Mouse (Mus musculus) gastrocnemius, adult 2 months (tissue): ENCODE measurements around the gene Gpr141. TPM values are rescaled to one million over a fixed set of nuclear protein-coding genes. Genes with fewer than 3 reads are reported as not detected.
"Not testable (repeated sequence)": the region's sequence is repeated elsewhere in the genome, so short reads cannot be mapped to it uniquely, and the experiment has no call there.

Experiments used
- DNase-seq: peaks from one replicate; pipeline ENCODE4 v3.0.0; 2022
- H3K27ac ChIP-seq: fragments of 200-600 bp; 2 replicates; pipeline ENCODE4 v1.8.1; 2022; ENCODE audit warnings: mild to moderate bottlenecking
- H3K4me3 ChIP-seq: fragments of 200-600 bp; 2 replicates; pipeline ENCODE4 v1.8.1; 2022; ENCODE audit warnings: mild to moderate bottlenecking, moderate library complexity
- CTCF ChIP-seq: fragments of 200-600 bp; IDR thresholded peaks from 2 replicates; pipeline ENCODE4 v1.8.1; 2022; ENCODE audit warnings: antibody characterized with exemption, mild to moderate bottlenecking, moderate library complexity
- intact Hi-C: fragments of 180-260 bp; cut with DNase I; formaldehyde crosslinking; loops from one replicate; pipeline ENCODE4 v1.15.1; 2025
- total RNA-seq, 2 experiments: library from RNA; stranded (reverse); gene quantifications; 2 replicates each; pipeline ENCODE4 v1.2.3; 2021

The Gpr141 gene
- total RNA-seq, 2 experiments from 2014 or later = not detected

- Histone ChIP-seq H3K4me3 (no peak overlapping the region), H3K27ac (no peak overlapping the region)
- TF ChIP-seq CTCF = no peak
- intact Hi-C loops = no loop called here
- DNase-seq = no peak
Observed at GRCm38 (mm10) chr13:19794486-19794885, 29.6 kb downstream of the Gpr141 start.

- DNase-seq = no peak
- H3K4me3 ChIP-seq = no peak overlapping the region
- no peak for TF ChIP-seq CTCF
- intact Hi-C loops = no loop called here
- no peak overlapping the region for H3K27ac ChIP-seq
Observed at GRCm38 (mm10) chr13:19793761-19794160, 30.3 kb downstream of the Gpr141 start.

GRCm38 (mm10) chr13:19787946-19788345 is 36.1 kb downstream of the Gpr141 start:
- H3K27ac ChIP-seq, intact Hi-C loops, DNase-seq, H3K4me3 ChIP-seq: not testable (repeated sequence)

GRCm38 (mm10) chr13:19770163-19770562 is 53.9 kb downstream of the Gpr141 start:
- no peak overlapping the region for H3K27ac ChIP-seq
- no peak for DNase-seq
- TF ChIP-seq CTCF = no peak
- no peak overlapping the region for H3K4me3 ChIP-seq
- intact Hi-C loops = no loop called here

GRCm38 (mm10) chr13:19767202-19767601 is 56.9 kb downstream of the Gpr141 start:
- no peak for TF ChIP-seq CTCF
- no peak for DNase-seq
- Histone ChIP-seq H3K27ac (no peak overlapping the region), H3K4me3 (no peak overlapping the region)
- intact Hi-C loops = no loop called here

- H3K4me3 ChIP-seq = no peak overlapping the region
- no peak for DNase-seq
- intact Hi-C loops = no loop called here
- TF ChIP-seq CTCF = no peak
- H3K27ac ChIP-seq = no peak overlapping the region
Observed at GRCm38 (mm10) chr13:19764276-19764675, 59.8 kb downstream of the Gpr141 start.

GRCm38 (mm10) chr13:19763211-19763610 is 60.8 kb downstream of the Gpr141 start:
- DNase-seq = no peak
- intact Hi-C loops = no loop called here
- Histone ChIP-seq H3K4me3 (no peak overlapping the region), H3K27ac (no peak overlapping the region)
- no peak for TF ChIP-seq CTCF

GRCm38 (mm10) chr13:19745741-19746140 is 78.3 kb downstream of the Gpr141 start:
- intact Hi-C loops = no loop called here
- TF ChIP-seq CTCF = no peak
- Histone ChIP-seq H3K27ac (no peak overlapping the region), H3K4me3 (no peak overlapping the region)
- no peak for DNase-seq

GRCm38 (mm10) chr13:19744536-19744935 is 79.5 kb downstream of the Gpr141 start:
- no peak for TF ChIP-seq CTCF
- Histone ChIP-seq H3K4me3 (no peak overlapping the region), H3K27ac (no peak overlapping the region)
- intact Hi-C loops = no loop called here
- no peak for DNase-seq

- Histone ChIP-seq H3K4me3 (no peak overlapping the region), H3K27ac (no peak overlapping the region)
- TF ChIP-seq CTCF = no peak
- DNase-seq = no peak
- intact Hi-C loops = no loop called here
Observed at GRCm38 (mm10) chr13:19734597-19734996, 89.5 kb downstream of the Gpr141 start.

- no peak for TF ChIP-seq CTCF
- Histone ChIP-seq H3K27ac (no peak overlapping the region), H3K4me3 (no peak overlapping the region)
- peak; percentile 26 for DNase-seq
- intact Hi-C loops = no loop called here
Observed at GRCm38 (mm10) chr13:19730826-19731225, 93.2 kb downstream of the Gpr141 start.

GRCm38 (mm10) chr13:19718954-19719353 is 105.1 kb downstream of the Gpr141 start:
- H3K27ac ChIP-seq = no peak overlapping the region
- DNase-seq = peak; percentile 33
- no peak overlapping the region for H3K4me3 ChIP-seq
- intact Hi-C loops = no loop called here
- TF ChIP-seq CTCF = no peak

- intact Hi-C loops = no loop called here
- no peak for TF ChIP-seq CTCF
- Histone ChIP-seq H3K27ac (no peak overlapping the region), H3K4me3 (no peak overlapping the region)
- DNase-seq = no peak
Observed at GRCm38 (mm10) chr13:19717201-19717600, 106.9 kb downstream of the Gpr141 start.

GRCm38 (mm10) chr13:19703806-19704205 is 120.3 kb downstream of the Gpr141 start:
- no peak for TF ChIP-seq CTCF
- Histone ChIP-seq H3K27ac (no peak overlapping the region), H3K4me3 (no peak overlapping the region)
- DNase-seq = no peak
- intact Hi-C loops = no loop called here
